Mouse (Mus musculus): ENCODE results near the gene Ppfia2.
A peak's percentile ranks its signal among the peaks of the same experiment; 100 is the strongest.

The Ppfia2 gene

GRCm38 (mm10) chr10:106914275-106914674 is 444.1 kb downstream of the Ppfia2 start:
- no peak for DNase-seq (ENCODE audit: low read depth, low spot score)

GRCm38 (mm10) chr10:106914822-106915221 is 444.7 kb downstream of the Ppfia2 start:
- DNase-seq (ENCODE audit: low read depth, low spot score): no peak

- DNase-seq (ENCODE audit: low read depth, low spot score): no peak
Measured at GRCm38 (mm10) chr10:106924334-106924733, 454.2 kb downstream of the Ppfia2 start.

- no peak for DNase-seq (ENCODE audit: low read depth, low spot score)
Measured at GRCm38 (mm10) chr10:106924798-106925197, 454.7 kb downstream of the Ppfia2 start.

GRCm38 (mm10) chr10:106928576-106929332 is 458.6 kb downstream of the Ppfia2 start:
- DNase-seq (ENCODE audit: low read depth, low spot score): no peak

- peak; percentile 14 for DNase-seq (ENCODE audit: low read depth, low spot score)
Measured at GRCm38 (mm10) chr10:106932571-106933073, 462.5 kb downstream of the Ppfia2 start.

- no peak for DNase-seq (ENCODE audit: low read depth, low spot score)
Measured at GRCm38 (mm10) chr10:106936996-106937395, 466.9 kb downstream of the Ppfia2 start.

GRCm38 (mm10) chr10:106938851-106939250 is 468.7 kb downstream of the Ppfia2 start:
- no peak for DNase-seq (ENCODE audit: low read depth, low spot score)

- no peak for DNase-seq (ENCODE audit: low read depth, low spot score)
Measured at GRCm38 (mm10) chr10:106939441-106939840, 469.3 kb downstream of the Ppfia2 start.

- DNase-seq (ENCODE audit: low read depth, low spot score): no peak
Measured at GRCm38 (mm10) chr10:106941380-106941779, 471.2 kb downstream of the Ppfia2 start.

GRCm38 (mm10) chr10:106959026-106959425 is 488.9 kb downstream of the Ppfia2 start:
- no peak for DNase-seq (ENCODE audit: low read depth, low spot score)

- no peak for DNase-seq (ENCODE audit: low read depth, low spot score)
Measured at GRCm38 (mm10) chr10:106975193-106976141, 505.3 kb downstream of the Ppfia2 start.
